Mouse (Mus musculus) C2C12 (cell line): ENCODE measurements around the gene Srgap2.

Experiments
- CTCF ChIP-seq: IDR thresholded peaks from one replicate; pipeline ENCODE4 v1.5.1; 2011; ENCODE audit not compliant: control insufficient read depth, insufficient read depth, insufficient read length
- MYOD1 ChIP-seq: IDR thresholded peaks from one replicate; pipeline ENCODE4 v1.6.1; 2011; ENCODE audit warnings: low read depth; ENCODE audit not compliant: control insufficient read depth, insufficient read length

- no peak for TF ChIP-seq CTCF
- no peak for TF ChIP-seq MYOD1
These were observed 46.6 kb upstream of the Srgap2 start for GRCm38 (mm10) chr1:131573721-131574120.
